Mouse (Mus musculus) intestine, postnatal 0 days (tissue): Measurements from ENCODE around the gene Gm5767. TPM values are rescaled to one million over a fixed set of nuclear protein-coding genes. Genes with fewer than 3 reads are reported as not detected.

Source experiments
- ATAC-seq: fragments of 200-750 bp; cut with Nextera tagmentation; 2 replicates; pipeline ENCODE4 v1.8.0; 2017; ENCODE audit warnings: mild to moderate bottlenecking, moderate TSS enrichment, moderate library complexity
- H3K27ac ChIP-seq: fragments of 300-500 bp; sonication (generic); 2 replicates; pipeline ENCODE4 v1.5.1; 2014; ENCODE audit warnings: mild to moderate bottlenecking, low read depth, low read length, moderate library complexity
- H3K27me3 ChIP-seq: fragments of 300-500 bp; sonication (generic); replicated peaks from 2 replicates; pipeline ENCODE4 v1.6.1; 2014; ENCODE audit warnings: low read length, mixed read lengths; ENCODE audit not compliant: control insufficient read depth, insufficient read depth
- H3K36me3 ChIP-seq: fragments of 300-500 bp; sonication (generic); 2 replicates; pipeline ENCODE4 v1.6.1; 2014; ENCODE audit warnings: mild to moderate bottlenecking, moderate library complexity; ENCODE audit not compliant: control insufficient read depth, insufficient read depth
- H3K4me1 ChIP-seq: fragments of 300-500 bp; sonication (generic); replicated peaks from 2 replicates; pipeline ENCODE4 v1.6.1; 2014; ENCODE audit warnings: antibody characterized with exemption, low read length, mixed read lengths; ENCODE audit not compliant: control insufficient read depth, insufficient read depth
- H3K4me2 ChIP-seq: fragments of 300-500 bp; sonication (generic); replicated peaks from 2 replicates; pipeline ENCODE4 v1.6.1; 2014; ENCODE audit warnings: low read depth, mild to moderate bottlenecking, moderate library complexity
- H3K4me3 ChIP-seq: fragments of 300-500 bp; sonication (generic); 2 replicates; pipeline ENCODE4 v1.5.1; 2014; ENCODE audit warnings: low read depth, low read length
- H3K9ac ChIP-seq: fragments of 300-500 bp; sonication (generic); 2 replicates; pipeline ENCODE4 v1.6.1; 2014; ENCODE audit warnings: mild to moderate bottlenecking, low read depth, low read length
- H3K9me3 ChIP-seq: fragments of 300-500 bp; sonication (generic); 2 replicates; pipeline ENCODE4 v1.6.1; 2016; ENCODE audit warnings: mixed run types; ENCODE audit not compliant: control insufficient read depth
- CTCF ChIP-seq: sonication (generic); IDR thresholded peaks from 2 replicates; pipeline ENCODE4 v1.5.1; 2016; ENCODE audit warnings: low read depth, mild to moderate bottlenecking, control low read depth, antibody characterized with exemption, moderate library complexity
- WGBS: fragments of 180-500 bp; shearing (Covaris S2); extraction: QIAGEN DNeasy Blood & Tissue Kit; methylation state at CpG from one replicate; pipeline ENCODE4 v1.1.7; 2014; 5-methylcytosine and 5-hydroxymethylcytosine counted together
- polyA plus RNA-seq: library from polyadenylated mRNA; unstranded; fragments of >200 nt; fragmentation: Nextera tagmentation; extraction: Ambion mirVana; gene quantifications from 2 replicates; pipeline ENCODE4 v1.2.1, GENCODE M21; 2015

Gene Gm5767
- polyA plus RNA-seq, 1 experiment from 2014 or later, result 0.22 TPM

DNA sequence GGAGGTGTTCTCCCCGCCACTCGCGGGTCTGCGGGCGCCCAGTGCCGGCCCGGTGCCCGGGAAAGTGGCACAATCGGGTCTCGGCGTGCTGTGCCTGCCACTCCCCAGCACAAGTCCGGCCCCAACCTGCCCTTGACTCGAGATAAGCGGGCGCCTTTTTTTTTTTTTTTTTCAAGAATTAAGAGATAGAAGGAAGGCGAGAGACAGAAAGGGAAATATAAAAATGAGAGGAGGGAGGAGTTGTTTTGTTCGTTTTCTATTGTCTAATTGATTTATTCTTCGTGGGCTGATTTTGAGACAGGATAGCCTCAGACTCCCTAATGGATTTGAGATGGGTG is 8.3 kb upstream of the Gm5767 start:
- no peak; the same call in 1 of the 2 replicates for ATAC-seq
- 0% methylated on average over 18 of the region's 18 CpGs for WGBS
- no peak for TF ChIP-seq CTCF
- H3K27me3 ChIP-seq, result no peaks in the 10 kb centered on the region
- H3K4me2 ChIP-seq, result peak overlapping the region; percentile 88
- peak overlapping the region; percentile 86; the same call in 1 of the 2 replicates for H3K27ac ChIP-seq
- peaks cover 7% of the 10 kb centered on the region; the same call in 1 of the 2 replicates for H3K36me3 ChIP-seq
- H3K4me1 ChIP-seq, result peaks cover 12% of the 10 kb centered on the region
- peak overlapping the region; percentile 22; the same call in 1 of the 2 replicates for H3K9ac ChIP-seq
- no peaks in the 10 kb centered on the region for H3K9me3 ChIP-seq
- H3K4me3 ChIP-seq, result peak overlapping the region; percentile 69

DNA sequence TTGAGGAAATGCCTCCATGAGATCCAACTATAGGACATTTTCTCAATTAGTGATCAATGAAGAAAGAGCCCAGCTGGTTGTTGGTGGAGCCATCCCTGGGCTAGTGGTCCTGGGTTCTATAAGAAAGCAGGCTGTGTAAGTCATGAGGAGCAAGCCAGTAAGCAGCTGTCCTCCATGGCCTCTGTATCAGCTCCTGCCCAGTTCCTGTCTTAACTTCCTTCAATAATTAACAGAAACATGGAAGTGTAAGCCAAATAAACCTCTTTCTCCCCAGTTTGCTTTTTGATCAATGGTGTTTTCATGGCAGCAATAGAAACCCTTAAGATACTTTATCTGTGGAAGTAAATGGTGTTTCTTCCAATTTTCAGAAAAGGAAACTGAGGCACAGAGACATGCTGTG is 7.8 kb upstream of the Gm5767 start:
- no peak for ATAC-seq
- Histone ChIP-seq H3K9me3 (no peaks in the 10 kb centered on the region), H3K27ac (no peak overlapping the region), H3K36me3 (peaks cover 7% of the 10 kb centered on the region; the same call in 1 of the 2 replicates), H3K27me3 (no peaks in the 10 kb centered on the region), H3K4me1 (peaks cover 7% of the 10 kb centered on the region), H3K9ac (no peak overlapping the region), H3K4me2 (peak overlapping the region; percentile 88), H3K4me3 (no peak overlapping the region)
- TF ChIP-seq CTCF, result no peak

DNA sequence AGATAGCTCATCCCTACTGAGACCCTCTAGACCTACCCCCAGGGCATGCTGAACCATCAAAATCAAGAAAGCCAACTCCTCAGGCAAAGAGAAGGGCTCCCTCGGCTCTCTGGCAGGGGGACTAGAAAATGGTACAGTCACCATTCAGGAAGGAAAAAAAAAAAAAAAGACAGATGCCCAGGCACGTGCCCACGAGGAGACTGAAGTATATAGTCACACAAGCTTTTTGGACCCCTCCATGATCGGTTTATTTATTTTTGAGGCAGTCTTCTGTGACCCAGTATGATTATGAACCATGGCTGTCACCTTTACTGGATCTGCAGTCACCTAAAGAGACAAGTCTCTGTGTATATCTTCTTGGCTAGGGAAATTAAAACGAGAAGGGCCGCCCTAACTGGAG is 7.2 kb upstream of the Gm5767 start:
- no peak overlapping the region for H3K9ac ChIP-seq
- no peak for ATAC-seq
- no peak overlapping the region for H3K27ac ChIP-seq
- no peaks in the 10 kb centered on the region for H3K27me3 ChIP-seq
- WGBS, result 72% methylated on average over 6 of the region's 6 CpGs
- H3K9me3 ChIP-seq, result no peaks in the 10 kb centered on the region
- peaks cover 7% of the 10 kb centered on the region; the same call in 1 of the 2 replicates for H3K36me3 ChIP-seq
- H3K4me1 ChIP-seq, result peaks cover 6% of the 10 kb centered on the region
- no peak overlapping the region for H3K4me3 ChIP-seq
- no peak for TF ChIP-seq CTCF
- H3K4me2 ChIP-seq, result no peak overlapping the region

DNA sequence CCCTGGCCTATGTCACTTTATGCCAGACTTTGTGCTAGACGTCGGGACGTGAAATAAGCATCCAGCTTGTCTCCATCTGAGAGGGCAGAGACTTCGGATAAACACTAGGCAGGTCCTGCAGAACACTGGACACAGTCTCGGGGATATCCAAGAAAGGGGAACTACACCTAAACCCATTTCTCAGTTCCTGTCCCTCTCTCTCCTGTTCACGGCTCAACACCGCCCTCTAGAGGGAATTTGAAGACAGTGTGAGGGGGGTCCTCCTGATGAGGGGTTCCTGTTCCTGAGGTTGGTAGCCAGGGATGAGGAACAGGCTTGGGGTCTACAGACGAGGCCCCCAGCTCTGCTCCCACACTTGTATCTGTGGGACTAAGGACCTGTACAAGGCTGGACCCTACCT is 6.4 kb upstream of the Gm5767 start:
- no peak for ATAC-seq
- no peak overlapping the region for H3K9ac ChIP-seq
- H3K27ac ChIP-seq, result no peak overlapping the region
- peaks cover 6% of the 10 kb centered on the region for H3K4me1 ChIP-seq
- peaks cover under 1% of the 10 kb centered on the region; the same call in 1 of the 2 replicates for H3K36me3 ChIP-seq
- H3K9me3 ChIP-seq, result no peaks in the 10 kb centered on the region
- TF ChIP-seq CTCF, result peak; percentile 91
- WGBS, result 6% methylated on average over 8 of the region's 8 CpGs
- H3K4me2 ChIP-seq, result peak overlapping the region; percentile 17; the same call in 1 of the 2 replicates
- no peak overlapping the region for H3K4me3 ChIP-seq
- H3K27me3 ChIP-seq, result no peaks in the 10 kb centered on the region

DNA sequence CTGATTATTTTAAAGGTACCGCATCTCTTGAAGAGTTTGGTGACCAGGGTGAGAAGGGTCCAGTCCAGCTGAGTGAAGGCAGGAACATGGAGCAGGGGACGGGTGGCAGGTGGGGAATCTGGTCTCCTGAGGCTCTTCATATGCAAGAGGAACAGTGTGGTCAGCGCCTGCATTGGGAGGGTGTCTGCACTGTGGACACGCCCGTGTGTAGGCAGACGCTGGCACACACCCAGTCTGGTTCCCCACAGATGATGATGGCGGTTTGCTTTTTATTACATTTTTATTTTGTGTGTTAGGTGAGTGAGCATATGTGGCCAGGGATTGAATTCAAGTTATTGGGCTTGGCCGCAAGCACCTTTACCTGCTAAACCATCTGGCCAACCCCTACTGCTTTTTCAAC is 5.0 kb upstream of the Gm5767 start:
- Histone ChIP-seq H3K9me3 (no peaks in the 10 kb centered on the region), H3K36me3 (no peaks in the 10 kb centered on the region), H3K4me2 (no peak overlapping the region), H3K4me3 (no peak overlapping the region), H3K27ac (no peak overlapping the region), H3K9ac (no peak overlapping the region), H3K4me1 (peaks cover 2% of the 10 kb centered on the region), H3K27me3 (no peaks in the 10 kb centered on the region)
- 62% methylated on average over 8 of the region's 8 CpGs for WGBS
- TF ChIP-seq CTCF, result no peak
- ATAC-seq, result no peak

DNA sequence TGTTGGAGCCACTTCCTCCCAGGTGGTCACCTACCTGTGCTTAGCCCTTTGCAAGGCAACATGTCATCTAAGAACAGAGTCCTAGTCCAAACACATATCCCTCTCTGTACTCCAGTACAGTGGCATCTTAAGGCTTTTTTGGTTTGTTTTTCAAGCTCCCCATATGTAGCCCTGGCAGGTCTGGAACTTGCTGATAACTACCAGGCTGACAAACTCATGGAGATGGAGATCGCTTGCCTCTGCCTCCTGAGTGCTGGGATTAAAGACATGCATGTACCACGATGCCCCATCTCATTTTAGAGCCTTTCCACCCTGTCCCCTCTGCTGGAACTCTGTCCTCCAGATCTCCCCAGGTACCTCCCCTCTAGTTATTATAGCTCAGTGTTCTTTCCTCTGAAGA is 4.3 kb upstream of the Gm5767 start:
- Histone ChIP-seq H3K9ac (no peak overlapping the region), H3K4me1 (no peaks in the 10 kb centered on the region), H3K4me2 (no peak overlapping the region), H3K27me3 (no peaks in the 10 kb centered on the region), H3K9me3 (no peaks in the 10 kb centered on the region), H3K4me3 (no peak overlapping the region), H3K36me3 (no peaks in the 10 kb centered on the region), H3K27ac (no peak overlapping the region)
- WGBS, result 83% methylated on average over 2 of the region's 2 CpGs
- no peak for ATAC-seq
- TF ChIP-seq CTCF, result no peak

DNA sequence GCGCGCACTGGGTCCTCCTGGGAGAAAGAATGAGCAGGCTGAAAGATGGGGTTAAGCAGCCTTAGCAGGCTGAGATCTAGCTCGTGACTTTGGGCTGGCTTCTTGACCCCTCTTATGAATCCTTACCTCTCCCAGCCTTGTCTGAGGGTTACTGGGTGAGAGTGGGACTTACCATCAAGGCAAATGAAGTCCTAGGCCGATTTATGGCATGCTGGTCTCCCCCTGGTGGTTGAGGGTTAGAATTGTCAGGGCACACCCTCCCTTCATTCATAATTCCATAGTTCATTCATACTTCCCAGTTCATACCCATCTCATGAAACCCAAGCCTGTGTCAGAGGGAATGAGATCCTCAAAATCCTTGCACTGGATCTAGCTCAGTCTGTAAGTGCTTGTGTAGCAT is 3.8 kb upstream of the Gm5767 start:
- no peak overlapping the region for H3K4me2 ChIP-seq
- no peak for ATAC-seq
- no peak overlapping the region for H3K27ac ChIP-seq
- no peak overlapping the region for H3K9ac ChIP-seq
- 56% methylated on average over 4 of the region's 4 CpGs for whole genome bisulfite sequencing
- no peaks in the 10 kb centered on the region for H3K9me3 ChIP-seq
- H3K36me3 ChIP-seq, result no peaks in the 10 kb centered on the region
- TF ChIP-seq CTCF, result peak; percentile 92
- H3K4me3 ChIP-seq, result no peak overlapping the region
- no peaks in the 10 kb centered on the region for H3K27me3 ChIP-seq
- no peaks in the 10 kb centered on the region for H3K4me1 ChIP-seq
